Mouse (Mus musculus): ENCODE results near the gene Tm7sf2. TPM values are rescaled to one million over a fixed set of nuclear protein-coding genes. Genes with fewer than 3 reads are reported as not detected.

The Tm7sf2 gene
- polyA plus RNA-seq (2012; ENCODE audit: insufficient read depth, insufficient read length, low replicate concordance, missing spikeins): not detected in 2 replicates

DNA sequence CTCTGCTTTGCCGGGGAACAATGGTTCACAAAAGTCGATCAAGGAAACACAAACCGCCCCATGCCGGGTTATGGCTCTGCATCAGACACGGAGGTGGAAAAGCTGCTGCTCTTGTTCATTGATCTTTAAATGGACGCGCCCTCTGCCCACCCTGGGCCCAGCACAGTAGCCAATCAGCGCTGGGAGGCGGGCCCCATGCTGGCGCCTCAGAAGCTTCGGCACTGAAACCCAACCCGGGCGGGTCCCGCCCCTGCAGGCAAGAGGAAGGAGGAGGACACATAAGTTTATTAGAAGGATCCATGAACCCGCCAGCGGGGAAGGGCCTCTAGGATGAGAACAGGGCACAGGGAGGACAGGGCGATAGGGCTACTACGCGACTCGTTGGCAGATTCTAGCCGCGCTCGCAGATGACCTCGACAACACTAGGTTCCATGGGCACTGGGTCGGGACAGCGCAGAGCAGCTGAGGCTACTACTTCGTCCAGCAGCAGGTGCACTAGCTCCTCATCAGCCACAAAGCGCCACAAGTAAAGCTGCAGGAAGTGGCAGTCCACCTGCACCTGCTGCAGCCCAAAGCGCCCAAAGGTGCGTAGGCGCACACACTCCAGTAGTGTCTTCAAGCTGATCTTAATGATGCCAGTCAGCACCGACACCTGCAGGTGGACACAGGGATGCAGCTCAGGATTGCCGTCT, at the start of gene Tm7sf2:
Tm7sf2 (minus strand) TSS at position 650 of the 692 bp plus-strand sequence.
- H3K27ac ChIP-seq (ENCODE audit: insufficient read depth, low read depth, low read length): peak within 1 kb of the TSS; percentile 67
- H3K4me3 ChIP-seq (ENCODE audit: insufficient read depth, low read depth, low read length): peak within 1 kb of the TSS; percentile 59
- peaks cover 23% of the 10 kb centered on the region for H3K4me1 ChIP-seq (ENCODE audit: control insufficient read depth, insufficient read depth, low read length)
- TF ChIP-seq CTCF (IDR thresholded peaks at IDR 0.05; ENCODE audit: insufficient read depth, low read depth, low read length) (no peak), POLR2A (IDR thresholded peaks at IDR 0.05; ENCODE audit: insufficient read depth, low read depth, low read length) (0 out of 2 replicates have a peak, but pooled peaks have one; percentile 38)
- 10% methylated on average over 33 of the region's 33 CpGs for WGBS

DNA sequence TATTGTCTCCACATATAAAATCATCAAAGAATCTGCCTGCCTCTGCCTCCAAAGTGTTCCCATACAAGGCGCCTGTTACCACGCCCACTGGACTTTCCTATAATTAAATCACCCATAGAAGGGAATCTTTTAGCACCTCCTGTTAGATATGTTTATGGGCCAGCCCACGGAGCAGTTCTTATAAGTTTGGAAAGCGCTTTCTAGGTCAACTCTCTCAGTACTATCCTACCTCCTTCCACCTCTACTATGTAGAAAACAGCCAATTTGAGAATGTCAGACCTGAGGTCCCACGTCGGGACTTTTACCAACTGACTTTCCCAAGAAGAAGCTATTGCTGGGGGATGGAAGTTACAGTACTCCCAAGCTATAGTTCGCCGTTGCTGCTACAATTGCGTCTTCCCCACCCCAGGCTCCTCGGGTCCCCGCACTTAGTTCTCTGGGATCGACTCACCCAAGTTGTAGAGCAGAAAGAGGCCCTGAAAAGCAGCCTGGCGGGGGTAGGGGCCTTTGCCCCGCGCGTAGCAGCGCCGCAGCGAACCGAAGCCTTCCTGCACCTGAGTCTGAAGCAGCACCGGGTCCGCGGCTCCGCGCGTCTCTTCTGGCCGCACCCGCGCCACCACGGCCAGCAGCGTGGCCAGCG, 49.3 kb upstream of the Tm7sf2 start:
- TF ChIP-seq CTCF (IDR thresholded peaks at IDR 0.05; ENCODE audit: insufficient read depth, low read depth, low read length): no peak
- no peak for TF ChIP-seq POLR2A (IDR thresholded peaks at IDR 0.05; ENCODE audit: insufficient read depth, low read depth, low read length)
- Histone ChIP-seq H3K4me1 (ENCODE audit: control insufficient read depth, insufficient read depth, low read length) (peaks cover 11% of the 10 kb centered on the region), H3K4me3 (ENCODE audit: insufficient read depth, low read depth, low read length) (peak overlapping the region; percentile 89), H3K27ac (ENCODE audit: insufficient read depth, low read depth, low read length) (peak overlapping the region; percentile 68)
- 4% methylated on average over 32 of the region's 32 CpGs for WGBS

GRCm38 (mm10) chr19:6116113-6116850, 48.1 kb upstream of the Tm7sf2 start:
- Histone ChIP-seq H3K27ac (ENCODE audit: insufficient read depth, low read depth, low read length) (no peak overlapping the region), H3K4me1 (ENCODE audit: control insufficient read depth, insufficient read depth, low read length) (peaks cover 11% of the 10 kb centered on the region), H3K4me3 (ENCODE audit: insufficient read depth, low read depth, low read length) (no peak overlapping the region)
- WGBS: 71% methylated on average over 15 of the region's 15 CpGs
- TF ChIP-seq POLR2A (IDR thresholded peaks at IDR 0.05; ENCODE audit: insufficient read depth, low read depth, low read length): no peak
- TF ChIP-seq CTCF (IDR thresholded peaks at IDR 0.05; ENCODE audit: insufficient read depth, low read depth, low read length): no peak

GRCm38 (mm10) chr19:6113116-6113515, 44.9 kb upstream of the Tm7sf2 start:
- Histone ChIP-seq H3K4me1 (ENCODE audit: control insufficient read depth, insufficient read depth, low read length) (peaks cover 10% of the 10 kb centered on the region), H3K27ac (ENCODE audit: insufficient read depth, low read depth, low read length) (no peak overlapping the region), H3K4me3 (ENCODE audit: insufficient read depth, low read depth, low read length) (no peak overlapping the region)
- 67% methylated on average over 6 of the region's 6 CpGs for WGBS
- TF ChIP-seq CTCF (IDR thresholded peaks at IDR 0.05; ENCODE audit: insufficient read depth, low read depth, low read length): no peak
- TF ChIP-seq POLR2A (IDR thresholded peaks at IDR 0.05; ENCODE audit: insufficient read depth, low read depth, low read length): no peak

GRCm38 (mm10) chr19:6105586-6105985, 37.4 kb upstream of the Tm7sf2 start, which contains the start of gene Naaladl1:
TSS of gene Naaladl1 (plus strand) at chr19:6105782.
- H3K4me1 ChIP-seq (ENCODE audit: control insufficient read depth, insufficient read depth, low read length): no peaks in the 10 kb centered on the region
- TF ChIP-seq POLR2A (IDR thresholded peaks at IDR 0.05; ENCODE audit: insufficient read depth, low read depth, low read length) (no peak), CTCF (IDR thresholded peaks at IDR 0.05; ENCODE audit: insufficient read depth, low read depth, low read length) (no peak)
- no peak within 1 kb of the TSS for H3K4me3 ChIP-seq (ENCODE audit: insufficient read depth, low read depth, low read length)
- no peak within 1 kb of the TSS for H3K27ac ChIP-seq (ENCODE audit: insufficient read depth, low read depth, low read length)
- 93% methylated on average over 7 of the region's 7 CpGs for WGBS

DNA sequence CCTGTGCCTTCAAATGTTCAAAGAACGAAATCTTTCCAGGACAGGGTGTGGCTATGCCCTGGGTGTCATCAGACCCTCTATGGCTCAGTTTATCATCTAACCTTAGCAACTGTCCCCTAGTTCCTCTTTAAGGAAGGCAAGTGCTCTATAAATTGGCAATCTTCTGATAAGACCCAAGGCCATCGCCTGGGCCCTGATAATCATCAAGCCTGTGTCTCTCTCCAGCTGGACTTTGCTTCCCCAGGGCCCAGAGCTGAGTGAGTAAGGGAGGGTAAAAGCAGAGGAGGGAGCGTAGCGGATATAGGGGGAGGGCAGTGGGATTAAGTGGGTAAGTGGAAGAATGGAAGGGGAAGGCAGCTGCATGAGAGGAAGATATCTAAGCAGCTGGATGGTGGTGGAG, 36.3 kb upstream of the Tm7sf2 start:
- no peak overlapping the region for H3K4me3 ChIP-seq (ENCODE audit: insufficient read depth, low read depth, low read length)
- no peak for TF ChIP-seq CTCF (IDR thresholded peaks at IDR 0.05; ENCODE audit: insufficient read depth, low read depth, low read length)
- no peak for TF ChIP-seq POLR2A (IDR thresholded peaks at IDR 0.05; ENCODE audit: insufficient read depth, low read depth, low read length)
- no peaks in the 10 kb centered on the region for H3K4me1 ChIP-seq (ENCODE audit: control insufficient read depth, insufficient read depth, low read length)
- no peak overlapping the region for H3K27ac ChIP-seq (ENCODE audit: insufficient read depth, low read depth, low read length)
- 85% methylated on average over 4 of the region's 4 CpGs for WGBS

DNA sequence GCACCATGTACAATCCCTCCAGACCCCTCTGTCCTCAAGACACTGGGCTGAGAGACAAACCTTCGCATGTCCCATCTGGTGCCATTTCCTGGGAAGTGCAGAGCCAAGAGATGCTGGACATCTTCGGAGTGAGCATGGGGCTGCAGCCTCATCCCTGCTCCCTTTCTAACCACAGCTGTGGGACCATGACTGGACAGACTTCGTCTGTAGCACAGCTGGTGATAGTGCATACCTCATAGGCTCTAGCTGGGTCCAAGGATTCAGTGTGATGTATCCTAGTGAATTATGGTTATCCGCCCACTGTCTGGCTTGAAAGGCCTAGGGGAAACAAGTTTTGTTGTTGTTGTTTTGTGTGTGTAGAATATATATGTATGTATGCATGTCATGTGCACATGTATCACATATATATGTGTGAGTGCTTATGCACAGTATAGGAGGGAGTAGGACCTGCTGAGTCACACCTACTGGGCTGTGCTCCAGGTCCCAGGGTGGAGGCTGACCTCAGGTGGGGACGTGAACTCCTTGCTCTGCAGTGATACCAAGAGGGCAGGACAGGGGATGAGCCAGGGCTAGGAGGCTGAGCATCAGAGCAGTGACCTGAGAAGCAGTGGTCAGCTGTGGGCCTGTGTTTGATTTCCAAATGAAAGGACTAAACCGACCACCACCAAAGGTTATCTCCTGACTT, 34.1 kb upstream of the Tm7sf2 start:
- H3K4me1 ChIP-seq (ENCODE audit: control insufficient read depth, insufficient read depth, low read length): no peaks in the 10 kb centered on the region
- 84% methylated on average over 6 of the region's 6 CpGs for WGBS
- no peak for TF ChIP-seq POLR2A (IDR thresholded peaks at IDR 0.05; ENCODE audit: insufficient read depth, low read depth, low read length)
- no peak for TF ChIP-seq CTCF (IDR thresholded peaks at IDR 0.05; ENCODE audit: insufficient read depth, low read depth, low read length)
- H3K4me3 ChIP-seq (ENCODE audit: insufficient read depth, low read depth, low read length): no peak overlapping the region
- no peak overlapping the region for H3K27ac ChIP-seq (ENCODE audit: insufficient read depth, low read depth, low read length)

GRCm38 (mm10) chr19:6101186-6101585, 33.0 kb upstream of the Tm7sf2 start:
- H3K4me1 ChIP-seq (ENCODE audit: control insufficient read depth, insufficient read depth, low read length): no peaks in the 10 kb centered on the region
- no peak overlapping the region for H3K4me3 ChIP-seq (ENCODE audit: insufficient read depth, low read depth, low read length)
- TF ChIP-seq CTCF (IDR thresholded peaks at IDR 0.05; ENCODE audit: insufficient read depth, low read depth, low read length) (no peak), POLR2A (IDR thresholded peaks at IDR 0.05; ENCODE audit: insufficient read depth, low read depth, low read length) (no peak)
- H3K27ac ChIP-seq (ENCODE audit: insufficient read depth, low read depth, low read length): no peak overlapping the region
- 74% methylated on average over 6 of the region's 6 CpGs for WGBS

Measured in olfactory bulb, adult 2 months (tissue).